Mouse (Mus musculus): ENCODE results near the gene Popdc2.

The Popdc2 gene

DNA sequence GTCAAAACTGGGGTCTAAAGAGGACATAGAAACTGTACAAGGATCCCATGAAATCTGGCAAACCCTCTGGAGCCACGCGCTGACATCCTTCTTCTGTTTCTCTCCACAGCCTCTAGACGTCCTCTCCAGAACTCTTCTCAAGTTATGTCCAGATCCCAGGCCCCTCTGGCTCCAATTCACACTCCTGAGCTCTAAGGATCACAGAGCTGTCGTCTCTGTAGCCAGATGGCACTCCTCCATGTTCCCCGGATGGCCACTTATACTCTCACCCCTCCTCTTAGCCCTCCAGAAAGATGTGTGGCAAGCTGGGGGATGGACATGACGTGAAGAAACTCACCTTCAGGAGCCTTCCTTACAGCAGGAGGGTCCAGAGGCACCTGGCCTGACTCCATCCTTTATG lies 15.5 kb downstream of the Popdc2 start:
- DNase-seq, result no peak

DNA sequence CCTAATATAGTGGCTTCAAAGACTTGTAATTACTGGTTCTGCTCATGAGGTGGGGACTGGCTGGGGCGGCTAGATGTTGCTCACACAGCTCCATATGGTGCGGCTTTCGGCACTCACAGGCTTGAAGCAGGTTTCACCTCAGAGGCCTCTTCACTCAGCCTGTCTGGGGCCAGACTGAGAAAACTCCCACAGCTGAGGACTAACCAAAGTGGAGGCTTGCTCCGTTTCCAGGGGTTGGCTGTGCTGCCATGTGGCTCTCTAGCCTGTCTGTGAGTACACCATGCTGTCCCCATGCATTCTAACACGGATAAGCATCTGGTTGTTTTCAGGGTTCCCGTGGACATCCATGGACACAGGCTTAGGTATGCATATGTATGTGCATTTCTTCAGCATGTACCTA lies 16.6 kb downstream of the Popdc2 start:
- no peak for DNase-seq

DNA sequence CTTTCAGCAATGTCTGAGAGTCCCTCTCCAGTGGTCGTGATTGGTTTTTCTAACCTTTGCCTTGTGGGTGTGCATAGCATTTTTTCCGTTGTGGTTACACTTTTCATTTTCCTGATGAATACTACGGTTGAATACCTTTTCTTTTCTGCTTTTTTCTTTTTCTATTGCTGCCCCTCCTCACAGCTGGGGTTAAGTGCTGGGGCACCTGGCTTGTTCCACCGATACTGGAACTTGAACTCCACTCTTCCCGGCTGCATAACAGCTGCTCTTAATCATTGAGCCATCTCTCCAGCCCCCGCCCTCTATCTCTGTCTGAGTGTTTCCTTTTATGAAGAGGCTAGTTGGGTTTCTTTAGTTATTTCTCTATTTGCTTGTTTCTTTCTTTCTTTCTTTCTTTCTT lies 17.1 kb downstream of the Popdc2 start:
- DNase-seq, result no peak

DNA sequence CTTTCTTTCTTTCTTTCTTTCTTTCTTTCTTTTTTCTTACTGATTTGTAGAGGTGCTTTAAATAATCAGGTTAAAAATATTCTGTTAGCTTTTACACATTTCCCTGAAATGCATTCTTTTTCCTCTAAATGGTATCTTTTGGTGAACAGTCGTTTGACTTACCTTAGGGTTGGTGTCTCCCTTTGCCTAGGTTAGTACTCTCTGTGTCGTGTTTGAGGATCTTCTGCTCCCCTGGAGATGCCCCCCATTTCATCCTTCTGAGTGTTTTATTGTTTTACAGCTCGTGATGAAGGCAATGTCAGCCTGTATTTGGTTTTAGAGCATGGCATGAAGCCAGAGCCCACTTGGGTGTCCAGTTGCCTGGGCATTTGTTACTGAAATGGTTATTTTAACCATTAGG lies 17.5 kb downstream of the Popdc2 start:
- no peak for DNase-seq

DNA sequence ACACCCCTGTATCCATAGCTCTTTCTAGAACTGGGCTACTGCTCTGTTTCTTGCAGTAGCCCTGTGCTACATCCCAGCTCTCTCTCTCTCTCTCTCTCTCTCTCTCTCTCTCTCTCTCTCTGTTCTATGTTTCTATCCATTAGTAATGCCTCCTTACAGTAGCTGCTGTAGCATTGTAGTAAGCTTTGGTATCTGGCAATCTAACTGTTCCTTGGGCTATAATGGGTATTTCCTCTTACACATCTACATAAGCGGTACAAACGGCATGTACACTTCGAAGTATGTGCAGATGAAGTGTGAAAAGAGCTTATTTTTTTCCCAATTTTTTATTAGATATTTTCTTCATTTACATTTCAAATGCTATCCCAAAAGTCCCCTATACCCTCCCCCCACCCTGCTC lies 17.9 kb downstream of the Popdc2 start:
- no peak for DNase-seq

DNA sequence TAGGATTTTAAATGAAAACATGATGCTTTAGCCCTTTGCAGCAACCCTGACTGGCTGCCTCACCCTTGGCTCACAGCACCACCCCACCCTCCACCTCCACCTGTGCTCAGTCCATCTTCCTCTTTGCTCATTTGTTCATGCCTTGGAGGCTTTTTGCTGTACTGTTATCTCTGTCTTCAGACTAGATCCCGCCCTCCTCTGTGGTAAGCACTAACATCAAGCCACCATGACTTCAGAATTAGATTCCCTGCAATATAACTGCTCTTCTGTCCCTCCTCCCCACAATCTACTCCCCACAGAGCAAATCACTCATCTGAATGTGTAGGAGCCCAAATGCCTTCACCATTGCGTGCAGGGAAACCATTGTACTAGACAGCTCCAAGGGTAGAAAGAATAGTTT lies 21.7 kb downstream of the Popdc2 start:
- DNase-seq, result no peak

DNA sequence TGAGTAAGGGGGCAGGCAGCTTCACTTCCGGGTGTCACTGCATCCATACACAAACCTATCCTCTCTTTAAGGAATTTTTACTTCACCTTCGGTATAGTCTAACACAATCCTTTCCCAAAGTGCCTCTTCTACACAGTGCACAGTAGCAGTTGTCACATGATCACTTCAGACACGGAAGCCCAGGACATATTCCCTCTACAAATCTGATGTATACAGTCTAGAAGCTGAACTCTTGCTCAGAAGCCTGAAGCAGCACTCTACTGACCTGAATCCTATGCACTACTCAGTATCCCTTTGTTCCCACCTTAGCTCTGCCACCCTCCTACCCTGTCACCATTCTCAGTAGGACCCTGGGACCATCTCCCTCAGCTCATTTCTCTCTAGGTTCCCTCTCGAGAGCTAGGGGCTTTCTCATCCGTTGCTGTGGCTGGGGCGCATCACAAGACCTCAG lies 23.2 kb downstream of the Popdc2 start:
- DNase-seq, result no peak

DNA sequence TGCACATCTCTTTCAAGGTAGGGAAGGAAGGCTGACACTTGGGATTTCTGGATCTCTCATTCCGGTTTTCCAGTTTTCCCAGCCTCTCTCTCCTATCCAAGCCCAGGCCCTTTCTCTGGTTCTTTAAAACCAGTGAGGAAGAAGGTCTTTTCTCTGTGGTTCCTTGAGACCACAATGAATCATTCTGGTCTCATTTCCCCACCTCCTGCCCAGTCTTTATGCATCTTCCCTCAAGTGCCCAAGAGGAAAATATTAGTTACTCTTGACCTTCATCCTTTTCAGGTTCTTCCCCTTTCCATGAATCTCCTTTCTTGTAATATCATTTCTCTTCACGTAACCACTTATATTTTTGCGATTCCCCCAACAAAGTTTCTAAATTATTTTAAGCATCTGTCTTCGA lies 23.7 kb downstream of the Popdc2 start:
- no peak for DNase-seq

DNA sequence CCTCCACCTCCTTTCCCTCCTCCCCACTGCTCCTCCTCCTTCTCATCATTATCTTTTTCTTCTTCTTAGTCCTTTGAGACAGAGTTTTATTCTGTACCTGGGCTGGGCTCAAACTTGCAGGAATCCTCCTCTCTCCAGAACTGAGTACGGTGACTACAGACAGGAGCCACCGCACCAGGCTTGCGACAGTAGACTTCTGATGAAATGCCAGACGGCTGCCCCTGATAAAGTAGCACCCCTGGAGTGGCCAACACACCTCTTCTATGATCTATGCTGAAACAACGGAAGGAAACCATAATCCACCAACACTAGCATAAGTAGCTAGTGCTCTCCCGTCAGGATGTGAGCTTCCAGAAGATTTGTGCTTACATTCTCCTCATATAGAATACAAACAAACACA lies 25.4 kb downstream of the Popdc2 start:
- DNase-seq, result no peak

DNA sequence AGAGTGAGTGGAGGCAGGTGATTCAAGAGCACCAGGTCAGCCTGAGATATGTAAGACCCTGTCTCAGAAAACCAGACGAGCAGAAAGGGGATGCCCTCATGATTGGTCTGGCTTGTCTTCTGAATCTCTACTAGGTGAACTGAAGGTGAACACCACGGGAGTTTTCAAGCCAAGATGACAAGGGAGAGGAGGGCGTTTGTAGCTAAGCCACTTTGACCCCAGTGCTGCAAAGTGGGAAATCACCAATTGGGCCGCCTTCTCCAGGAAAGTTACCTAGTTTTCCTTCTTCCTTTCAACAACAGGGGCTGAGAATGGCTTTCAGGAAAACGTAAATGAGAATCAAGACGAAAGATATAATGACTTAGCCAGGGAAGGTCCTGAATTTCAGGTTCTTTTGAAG lies 26.7 kb downstream of the Popdc2 start:
- no peak for DNase-seq

DNA sequence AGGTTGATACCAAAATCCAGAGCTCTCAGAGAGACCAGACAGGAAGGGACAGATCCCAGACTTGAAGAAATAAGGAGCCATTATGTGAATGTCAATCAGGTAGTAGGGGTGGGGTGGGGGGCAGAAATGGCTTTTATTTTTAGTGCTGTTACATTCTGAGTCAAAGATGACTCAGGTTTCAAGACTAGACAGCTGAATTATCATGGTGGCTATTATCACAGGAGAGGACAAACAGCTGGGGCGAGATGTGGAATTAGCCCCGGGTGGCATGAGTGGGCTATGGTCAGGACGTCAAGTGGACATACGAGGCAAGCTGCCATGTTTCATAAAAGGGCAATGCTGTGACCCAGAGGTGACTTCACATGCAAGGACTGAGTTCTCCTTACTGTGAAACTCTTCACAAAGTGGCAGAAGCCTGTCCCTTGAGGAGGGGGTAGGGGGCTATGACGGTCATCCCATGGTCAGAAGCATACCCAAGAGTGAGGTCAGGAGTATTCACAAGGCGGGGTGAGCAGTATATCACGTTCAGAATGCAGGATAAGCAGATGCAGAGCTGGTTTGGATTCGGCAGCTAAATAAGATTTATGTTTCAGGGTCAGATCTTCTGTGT lies 27.4 kb downstream of the Popdc2 start:
- no peak for DNase-seq

DNA sequence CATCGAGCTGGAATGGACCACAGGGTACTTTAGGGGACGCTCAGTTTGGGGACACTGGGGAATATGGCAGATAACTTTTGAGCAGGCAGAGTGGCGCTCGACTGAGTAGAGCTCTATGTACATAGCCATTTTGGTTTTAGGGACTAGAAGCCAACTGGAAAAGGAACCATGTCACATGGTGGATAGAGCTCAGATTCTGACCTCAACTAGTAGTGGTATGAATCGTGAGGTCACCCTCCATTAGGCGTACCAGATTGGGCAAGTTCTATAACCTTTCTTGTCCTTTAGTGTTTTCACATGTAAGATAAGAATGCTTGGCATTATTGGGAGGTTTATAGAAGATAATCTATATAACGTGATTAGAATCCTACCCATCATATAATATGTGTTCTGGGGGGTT lies 28.3 kb downstream of the Popdc2 start:
- no peak for DNase-seq

DNA sequence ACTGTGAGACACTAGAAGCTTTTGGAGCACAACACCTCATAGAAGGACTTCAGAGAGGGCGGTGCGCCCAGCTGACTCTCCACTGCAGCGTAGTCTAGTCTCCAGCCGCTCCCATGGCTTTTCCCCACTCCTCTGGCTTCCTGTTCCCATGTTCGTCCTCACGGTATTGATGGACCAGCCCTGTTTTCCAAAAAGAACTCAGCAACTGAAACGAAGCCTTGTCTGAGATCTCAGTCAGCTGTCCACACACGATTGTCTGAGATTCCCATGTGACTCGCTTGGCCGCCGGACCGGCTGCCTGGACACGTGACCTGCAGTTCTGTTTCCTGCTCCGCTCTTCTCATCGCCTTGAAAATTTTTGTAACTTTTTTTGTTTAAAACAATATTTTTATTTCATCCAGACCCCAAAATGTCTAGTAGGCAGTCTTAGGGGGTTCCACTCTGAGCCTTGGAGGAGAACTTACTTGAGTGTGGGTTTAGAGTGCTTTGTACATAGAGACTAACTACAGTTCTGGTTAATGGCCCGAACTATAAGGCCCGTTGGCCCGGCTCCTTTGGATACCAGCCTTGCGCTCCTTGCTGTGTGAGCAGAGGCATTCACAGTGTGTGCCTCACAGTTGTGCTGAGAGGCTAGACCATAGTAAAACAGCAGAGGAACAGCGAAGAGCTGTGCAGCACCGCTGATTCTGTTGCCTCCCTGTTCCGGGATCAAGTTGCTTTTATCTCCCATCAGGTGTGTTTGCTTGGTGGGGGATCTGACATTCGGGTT lies 30.3 kb downstream of the Popdc2 start:
- DNase-seq, result peak; percentile 25 to 33

DNA sequence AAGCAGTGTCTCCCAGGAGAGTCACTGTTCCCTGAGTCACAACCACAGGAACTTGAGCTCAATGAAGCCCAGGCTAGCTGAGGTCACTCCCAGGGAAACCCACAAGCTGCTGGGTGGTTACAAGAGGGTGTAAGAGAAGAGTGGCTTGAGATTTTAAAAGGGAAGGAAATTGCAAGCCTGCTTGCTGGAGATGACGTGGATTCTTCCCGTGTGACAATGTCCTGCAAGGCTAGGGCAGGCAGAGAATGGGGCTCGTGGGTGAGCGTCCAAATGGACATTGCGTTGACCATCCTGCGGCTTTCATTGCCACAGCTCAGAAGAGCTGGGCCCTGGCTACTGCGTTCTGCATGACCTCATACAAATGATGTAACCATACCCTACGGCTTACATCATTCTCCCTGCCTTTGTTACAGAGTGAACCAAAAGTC lies 32.2 kb downstream of the Popdc2 start:
- no peak for DNase-seq

DNA sequence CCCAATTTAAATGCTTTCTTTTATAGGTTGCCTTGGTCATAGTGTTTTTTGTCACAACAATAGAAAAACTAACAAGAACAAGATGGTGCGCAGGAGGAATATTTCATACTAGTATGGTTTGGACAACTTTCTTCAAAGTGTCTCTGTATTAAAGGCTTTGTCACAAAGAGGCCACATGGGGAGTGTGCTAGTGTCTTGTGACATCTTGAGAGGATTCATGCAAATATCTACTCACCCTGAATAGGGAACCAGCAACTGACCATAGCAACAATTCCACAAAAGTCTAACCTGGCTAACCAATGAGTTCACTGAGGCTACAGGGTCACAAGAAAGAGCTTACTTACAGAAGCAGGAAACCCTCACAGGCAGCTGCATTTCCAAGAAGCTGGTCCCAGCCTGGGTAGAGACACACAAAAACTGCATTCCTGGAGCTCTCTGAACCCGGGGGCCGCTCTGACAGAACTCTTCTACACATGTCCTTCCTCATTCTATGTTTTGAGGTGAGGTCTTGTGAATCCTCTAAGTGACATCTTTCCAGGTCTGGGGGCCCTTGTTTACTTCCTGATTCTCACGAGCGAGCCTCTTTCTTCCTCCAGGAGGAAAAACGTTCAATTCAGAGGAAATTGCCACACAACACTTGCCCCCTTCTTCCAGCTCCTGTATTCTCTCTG lies 33.2 kb downstream of the Popdc2 start:
- no peak for DNase-seq

DNA sequence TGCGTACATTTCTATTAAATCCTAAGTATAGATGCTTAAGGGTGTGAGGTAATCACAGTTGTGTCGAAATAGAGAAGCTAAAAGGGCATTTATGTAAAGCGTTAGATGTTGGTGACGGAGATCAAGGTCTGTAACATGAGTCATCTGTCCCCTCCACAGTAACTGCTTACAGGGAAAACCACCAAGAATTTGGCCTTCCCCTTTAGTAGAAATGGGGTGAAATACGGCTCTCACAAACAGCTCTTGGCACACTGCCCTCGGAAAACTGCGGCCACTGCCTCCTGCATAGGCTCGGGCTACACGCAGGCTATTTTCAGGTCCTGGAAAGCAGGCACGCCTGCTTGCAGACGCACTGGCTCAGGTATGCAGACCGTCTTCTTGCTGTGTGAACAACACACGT lies 34.1 kb downstream of the Popdc2 start:
- peak; percentile 23 to 49 for DNase-seq

DNA sequence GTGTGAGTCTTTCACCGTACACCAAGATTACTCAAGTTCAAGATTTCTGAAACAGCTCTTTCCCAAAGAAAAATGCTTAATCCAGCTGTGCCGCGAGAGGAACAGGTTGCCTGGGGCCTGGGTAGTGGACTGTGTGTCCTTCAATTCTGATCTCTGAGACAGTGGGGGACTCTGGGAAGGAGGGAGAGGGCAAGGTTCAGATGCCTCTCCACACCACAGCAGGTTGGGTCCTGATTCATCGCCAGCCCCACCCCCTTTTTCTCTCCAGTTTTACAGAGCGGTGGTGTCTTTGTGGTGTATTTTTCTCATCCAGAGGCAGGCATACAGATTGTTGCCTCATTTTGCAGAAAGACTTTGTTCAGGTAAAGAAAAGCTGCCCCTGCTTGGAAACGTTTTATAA lies 36.3 kb downstream of the Popdc2 start:
- no peak for DNase-seq

DNA sequence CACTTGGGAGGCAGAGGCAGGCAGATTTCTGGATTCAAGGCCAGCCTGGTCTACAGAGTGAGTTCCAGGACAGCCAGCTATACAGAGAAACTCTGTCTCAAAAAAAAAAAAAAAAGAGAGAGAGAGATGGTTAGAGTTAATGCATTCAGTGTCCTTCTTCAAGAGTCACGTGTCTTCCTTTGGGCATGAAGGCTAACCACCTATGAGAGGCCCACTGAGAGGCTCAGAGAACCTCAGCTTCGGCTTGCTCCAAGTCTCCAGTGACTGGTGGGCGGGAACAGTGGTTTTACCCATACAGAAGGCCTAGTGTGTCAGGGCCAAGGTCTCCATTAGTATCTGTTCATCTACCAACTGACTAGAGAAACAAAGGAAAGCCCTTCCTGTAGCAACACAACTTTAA lies 37.1 kb downstream of the Popdc2 start:
- no peak for DNase-seq

DNA sequence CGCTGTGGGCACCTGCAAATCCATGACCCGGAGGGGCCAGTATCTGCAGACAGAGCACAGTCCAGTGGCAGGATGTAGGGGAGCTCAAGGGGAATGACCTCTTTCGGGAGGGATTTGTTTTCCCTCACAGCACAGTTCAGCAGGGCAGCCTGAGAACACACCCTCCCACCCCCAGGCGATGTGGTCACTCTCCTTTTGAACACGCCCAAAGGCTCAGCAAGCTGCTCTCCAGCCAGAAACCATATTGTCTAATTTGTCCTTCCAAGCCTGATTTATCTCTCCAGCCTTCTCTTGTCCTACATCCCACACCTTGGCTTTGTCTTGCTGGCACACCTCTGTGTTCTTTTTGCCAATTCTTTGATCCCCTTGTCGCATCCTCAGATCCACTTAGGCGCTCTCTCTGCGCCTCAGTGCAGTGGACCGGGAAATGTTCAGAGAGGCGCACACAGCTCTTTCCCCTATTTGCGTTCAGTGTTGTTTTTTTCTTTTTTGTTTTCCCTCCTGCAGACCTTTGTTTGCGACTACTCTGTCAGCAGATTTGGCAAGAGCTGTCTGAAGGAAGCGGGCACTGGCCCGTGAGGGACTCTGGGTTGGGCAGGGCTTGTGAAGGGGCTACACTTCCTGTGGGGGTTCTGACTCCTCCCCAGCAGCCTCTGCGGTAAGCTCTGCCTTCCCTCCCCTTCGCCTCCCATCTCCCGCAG lies 37.7 kb downstream of the Popdc2 start:
- peak in 1 of 2 experiments; percentile 18 for DNase-seq

DNA sequence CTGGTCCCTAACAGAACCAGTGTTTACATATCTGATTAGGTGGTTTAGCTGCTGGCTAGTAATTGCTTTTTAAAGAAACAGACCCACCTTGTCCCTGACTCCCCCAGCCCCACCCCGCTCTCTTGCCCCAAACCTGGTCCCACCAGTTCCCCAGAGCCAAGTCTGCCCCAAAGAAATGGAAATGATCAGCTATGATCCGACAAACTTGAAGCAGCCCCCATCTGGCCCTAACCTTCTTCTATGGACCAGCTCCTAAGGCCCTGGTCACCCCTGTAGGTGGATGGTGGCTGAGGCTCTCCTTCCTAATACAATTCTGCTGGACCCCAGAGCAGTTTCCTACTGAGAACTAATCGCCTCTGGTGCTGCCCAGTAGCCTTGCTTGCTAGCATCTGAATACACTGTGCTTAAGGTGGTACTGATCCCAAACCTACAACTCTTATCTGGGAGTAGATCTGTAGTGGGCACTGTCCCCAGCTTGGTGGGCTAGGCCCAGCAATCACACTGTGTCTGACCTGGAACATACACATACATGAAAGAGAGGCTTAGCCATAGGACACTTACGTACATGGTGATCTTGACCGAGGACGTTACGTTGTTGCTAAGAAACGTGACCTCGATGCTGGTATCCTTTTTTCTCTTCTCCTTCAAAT lies 38.4 kb downstream of the Popdc2 start:
- DNase-seq, result no peak

DNA sequence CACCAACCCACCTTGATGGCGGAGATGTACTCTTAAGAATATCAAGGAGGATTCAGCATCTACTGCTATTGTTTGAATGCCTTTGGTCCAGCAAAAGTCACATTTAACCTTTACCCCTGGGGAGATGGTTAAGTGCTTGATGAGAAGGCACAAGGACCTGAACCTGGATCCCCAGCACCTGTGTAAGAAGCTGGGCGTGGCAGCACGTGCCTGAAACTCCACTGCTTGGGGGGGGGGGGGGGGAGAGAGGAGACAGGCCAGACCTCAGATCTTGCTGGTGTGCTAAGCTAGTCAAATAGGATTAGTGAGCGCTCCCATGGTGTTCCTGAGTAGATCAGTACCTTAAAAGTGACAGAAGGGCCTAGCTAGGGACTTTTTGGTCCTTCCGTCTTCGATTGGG lies 39.5 kb downstream of the Popdc2 start:
- DNase-seq, result no peak

DNA sequence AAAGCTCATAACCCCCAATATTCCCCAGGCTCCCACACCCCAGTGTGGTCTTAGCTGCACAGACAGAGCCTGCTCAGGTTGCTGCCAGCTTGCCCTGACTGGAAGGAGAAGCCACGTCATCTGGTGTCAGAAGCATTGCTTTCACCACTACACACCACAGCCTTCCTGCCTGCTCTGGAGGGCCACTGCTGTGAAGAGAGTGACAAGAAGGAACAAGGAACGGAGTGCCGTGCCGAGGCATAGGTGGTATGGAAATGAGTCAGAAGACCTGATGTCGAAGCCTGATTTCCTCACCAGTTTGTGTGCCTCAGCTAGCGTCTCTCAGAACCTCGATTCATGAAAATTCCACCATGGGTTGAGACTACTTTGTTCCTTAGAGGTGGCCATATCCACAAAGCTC lies 41.6 kb downstream of the Popdc2 start:
- no peak for DNase-seq

DNA sequence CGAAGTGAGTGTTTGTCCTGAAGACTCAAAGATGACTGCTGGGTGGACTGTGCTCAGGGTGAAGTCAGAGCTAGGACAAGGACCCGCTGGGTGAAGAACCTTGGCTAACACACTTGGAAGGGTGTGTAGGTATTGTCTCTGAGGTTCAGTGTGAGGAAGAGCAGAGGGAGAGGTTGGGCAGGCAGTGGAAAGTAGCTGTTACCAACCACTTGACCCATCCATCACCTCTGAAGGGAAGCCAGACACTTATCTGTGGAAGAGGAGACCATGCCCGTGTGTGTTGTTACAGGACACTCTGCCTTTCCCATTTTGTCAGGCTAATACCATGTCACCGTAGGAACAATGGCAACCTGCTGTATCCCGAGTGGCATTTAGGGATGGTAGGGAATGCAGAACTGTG lies 44.3 kb downstream of the Popdc2 start:
- no peak for DNase-seq
